Mouse (Mus musculus): Measurements from ENCODE around the gene Flcn. TPM values are rescaled to one million over a fixed set of nuclear protein-coding genes. Genes with fewer than 3 reads are reported as not detected.
"Not testable (repeated sequence)": the region's sequence is repeated elsewhere in the genome, so short reads cannot be mapped to it uniquely, and the experiment has no call there.

The Flcn gene
- 20.4 to 40.6 TPM (median 27.9 TPM) in 3 replicates for total RNA-seq (2017)

- peak; percentile 79 for ATAC-seq (replicated peaks; ENCODE audit: insufficient number of reproducible peaks, low FRiP score, low TSS enrichment, poor library complexity, severe bottlenecking)
These were observed at the start of gene Flcn for GRCm38 (mm10) chr11:59809670-59810474. Gene Flcn, minus strand, starts transcription at chr11:59810016.

DNA sequence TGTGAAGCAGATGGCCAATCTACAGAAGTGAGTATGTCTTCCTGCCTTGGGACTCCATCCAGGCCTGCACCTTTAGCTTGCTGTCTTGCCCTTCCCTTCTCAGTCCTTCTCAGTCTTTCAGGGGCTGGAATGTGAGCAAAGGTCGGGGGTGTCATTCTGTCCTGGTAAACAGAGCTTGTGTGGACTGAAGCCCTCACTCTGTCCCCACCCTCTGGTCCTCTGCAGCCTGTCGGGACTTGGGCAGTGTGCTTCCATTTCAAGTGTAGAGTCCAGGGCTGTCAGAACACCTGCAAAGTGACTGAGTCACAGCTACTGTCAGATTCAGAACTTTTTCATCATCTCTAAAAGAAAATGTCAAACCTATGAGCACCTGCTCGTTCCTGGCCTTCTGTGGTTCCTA is 43.0 kb upstream of the Flcn start:
- no peak for ATAC-seq (replicated peaks; ENCODE audit: insufficient number of reproducible peaks, low FRiP score, low TSS enrichment, poor library complexity, severe bottlenecking)

- ATAC-seq (replicated peaks; ENCODE audit: insufficient number of reproducible peaks, low FRiP score, low TSS enrichment, poor library complexity, severe bottlenecking), result peak; percentile 64
These were observed 38.4 kb upstream of the Flcn start for GRCm38 (mm10) chr11:59847891-59848884.

- no peak for ATAC-seq (replicated peaks; ENCODE audit: insufficient number of reproducible peaks, low FRiP score, low TSS enrichment, poor library complexity, severe bottlenecking)
These were observed 37.3 kb upstream of the Flcn start for GRCm38 (mm10) chr11:59847131-59847530.

DNA sequence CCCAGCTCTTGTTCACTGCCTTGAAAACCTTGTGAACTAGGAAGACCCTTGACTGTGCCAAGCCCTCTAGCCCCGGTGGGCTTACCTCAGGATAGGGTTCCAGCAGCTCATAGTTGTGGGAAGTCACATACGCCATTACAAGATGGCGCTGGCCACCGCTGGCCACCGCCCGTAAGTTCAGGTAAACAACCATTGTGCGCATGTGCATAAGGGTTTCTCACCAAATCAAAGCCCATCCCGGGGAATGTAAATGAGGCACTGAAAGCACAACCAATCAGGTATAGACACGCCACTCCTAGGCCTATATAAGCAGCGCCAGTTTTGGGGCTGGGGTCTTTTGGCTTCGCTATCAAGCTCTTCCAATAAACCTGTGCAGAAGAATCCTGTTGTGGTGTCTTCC is 36.5 kb upstream of the Flcn start:
- no peak for ATAC-seq (replicated peaks; ENCODE audit: insufficient number of reproducible peaks, low FRiP score, low TSS enrichment, poor library complexity, severe bottlenecking)

DNA sequence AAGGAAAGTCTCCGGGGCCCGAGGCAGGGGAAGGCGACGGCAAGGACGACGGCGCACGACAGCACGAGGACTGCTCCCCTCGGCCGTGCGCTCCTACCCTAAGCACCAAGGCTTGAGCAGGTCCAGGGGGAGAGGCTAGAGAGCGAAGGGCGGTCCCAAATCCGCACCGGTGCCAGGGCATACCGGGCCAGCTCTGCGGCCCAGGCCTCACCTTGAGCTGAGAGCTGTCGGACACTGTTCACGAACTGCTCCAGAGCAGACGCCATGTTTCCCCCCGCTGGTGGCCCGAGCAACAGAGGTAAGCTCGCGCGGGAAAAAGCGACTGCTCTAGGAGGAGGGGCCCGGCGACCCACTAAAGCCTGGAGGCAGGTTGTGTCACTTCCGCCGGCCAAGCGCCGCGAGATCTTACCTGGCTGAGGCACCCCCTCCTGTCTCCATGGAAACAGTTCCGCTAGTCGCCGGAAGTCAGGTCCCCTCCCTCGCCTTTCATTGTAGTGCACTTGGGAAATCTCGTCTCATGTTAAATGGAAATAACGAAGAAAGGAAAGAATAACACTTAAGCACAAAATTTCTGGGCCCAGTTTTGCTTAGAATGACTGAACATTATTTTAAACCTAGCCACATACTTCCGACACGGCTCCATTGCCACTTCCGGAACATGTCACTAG is 29.8 kb upstream of the Flcn start, which contains the start of gene Cops3:
TSS of gene Cops3 (minus strand) at position 380 of the 668 bp plus-strand sequence.
- ATAC-seq (replicated peaks; ENCODE audit: insufficient number of reproducible peaks, low FRiP score, low TSS enrichment, poor library complexity, severe bottlenecking), result peak; percentile 93

GRCm38 (mm10) chr11:59839008-59839458 is 29.2 kb upstream of the Flcn start, which contains the start of gene Nt5m:
Gene Nt5m, plus strand, starts transcription at chr11:59839447.
- ATAC-seq (replicated peaks; ENCODE audit: insufficient number of reproducible peaks, low FRiP score, low TSS enrichment, poor library complexity, severe bottlenecking), result peak; percentile 92

GRCm38 (mm10) chr11:59838426-59838825 is 28.6 kb upstream of the Flcn start:
- no peak for ATAC-seq (replicated peaks; ENCODE audit: insufficient number of reproducible peaks, low FRiP score, low TSS enrichment, poor library complexity, severe bottlenecking)

- not testable (repeated sequence) for ATAC-seq (replicated peaks; ENCODE audit: insufficient number of reproducible peaks, low FRiP score, low TSS enrichment, poor library complexity, severe bottlenecking)
These were observed 28.0 kb upstream of the Flcn start for GRCm38 (mm10) chr11:59837789-59838188.

GRCm38 (mm10) chr11:59821625-59822024 is 11.8 kb upstream of the Flcn start:
- ATAC-seq (replicated peaks; ENCODE audit: insufficient number of reproducible peaks, low FRiP score, low TSS enrichment, poor library complexity, severe bottlenecking), result no peak

DNA sequence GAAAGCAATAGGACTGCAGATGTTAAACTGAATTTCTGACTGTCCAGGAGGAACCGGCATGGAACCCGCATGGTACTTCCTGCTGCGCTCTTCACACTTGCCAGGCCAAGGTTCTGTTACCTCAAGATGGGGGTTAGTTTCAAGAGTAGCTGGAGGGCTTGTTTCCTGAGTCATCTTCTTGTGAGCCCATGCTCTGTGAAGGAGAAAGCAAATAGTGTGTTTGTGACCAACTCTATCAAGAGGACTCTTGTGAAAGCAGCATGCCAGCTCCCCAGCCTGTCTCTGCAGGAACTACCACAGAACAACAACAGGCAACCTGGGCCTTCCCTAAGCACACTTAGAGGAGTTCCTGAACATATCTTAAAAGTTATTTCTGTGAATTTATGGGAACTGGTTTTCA is 8.1 kb upstream of the Flcn start:
- no peak for ATAC-seq (replicated peaks; ENCODE audit: insufficient number of reproducible peaks, low FRiP score, low TSS enrichment, poor library complexity, severe bottlenecking)

DNA sequence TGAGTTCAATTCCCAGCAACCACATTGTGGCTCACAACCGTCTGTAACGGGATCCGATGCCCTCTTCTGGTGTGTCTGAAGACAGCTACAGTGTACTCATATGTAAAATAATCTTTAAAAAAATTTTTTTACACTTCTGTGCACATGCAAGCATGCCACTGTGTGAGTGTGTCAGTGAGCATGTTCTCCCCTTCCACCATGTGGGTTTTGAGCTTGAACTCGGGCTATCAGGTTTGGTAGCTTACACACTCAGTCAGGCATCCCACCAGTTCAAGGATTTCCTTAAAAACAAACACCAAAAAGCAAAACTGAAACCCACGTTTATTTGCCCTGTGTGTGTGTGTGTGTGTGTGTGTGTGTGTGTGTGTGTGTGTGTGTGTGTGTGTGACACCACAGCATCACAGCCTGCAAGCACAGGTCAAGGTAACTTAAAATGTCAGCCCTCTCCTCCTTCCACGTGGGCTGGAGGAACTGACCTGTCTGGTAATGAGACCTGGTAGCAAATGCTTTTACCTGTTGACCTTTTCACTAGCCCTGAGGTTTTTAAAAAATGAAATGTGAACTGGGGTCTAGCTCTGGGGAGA is 5.8 kb upstream of the Flcn start:
- ATAC-seq (replicated peaks; ENCODE audit: insufficient number of reproducible peaks, low FRiP score, low TSS enrichment, poor library complexity, severe bottlenecking), result no peak

- no peak for ATAC-seq (replicated peaks; ENCODE audit: insufficient number of reproducible peaks, low FRiP score, low TSS enrichment, poor library complexity, severe bottlenecking)
These were observed 5.1 kb upstream of the Flcn start for GRCm38 (mm10) chr11:59814936-59815335.

GRCm38 (mm10) chr11:59814311-59814710 is 4.5 kb upstream of the Flcn start:
- ATAC-seq (replicated peaks; ENCODE audit: insufficient number of reproducible peaks, low FRiP score, low TSS enrichment, poor library complexity, severe bottlenecking), result no peak

GRCm38 (mm10) chr11:59813276-59813675 is 3.5 kb upstream of the Flcn start:
- no peak for ATAC-seq (replicated peaks; ENCODE audit: insufficient number of reproducible peaks, low FRiP score, low TSS enrichment, poor library complexity, severe bottlenecking)

DNA sequence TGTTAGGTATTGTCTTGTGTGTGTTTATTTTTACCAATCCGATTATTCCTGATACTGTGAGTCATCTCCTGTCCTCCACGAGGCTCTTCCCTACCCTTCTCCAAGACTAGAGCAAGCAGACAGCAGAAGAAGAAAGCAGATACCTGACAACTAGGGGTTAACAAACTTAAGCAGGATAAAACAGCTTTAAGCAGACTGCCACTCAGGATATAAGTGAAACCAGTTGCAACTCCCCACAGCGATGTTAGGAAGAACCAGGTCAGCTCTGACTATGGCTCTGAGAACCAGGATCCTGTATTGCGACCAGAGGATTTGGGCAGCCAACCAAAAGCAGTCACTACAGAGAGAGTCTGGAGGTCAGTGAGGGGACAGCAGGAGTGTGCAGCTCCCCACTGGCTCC is 1.4 kb upstream of the Flcn start:
- no peak for ATAC-seq (replicated peaks; ENCODE audit: insufficient number of reproducible peaks, low FRiP score, low TSS enrichment, poor library complexity, severe bottlenecking)

- ATAC-seq (replicated peaks; ENCODE audit: insufficient number of reproducible peaks, low FRiP score, low TSS enrichment, poor library complexity, severe bottlenecking), result no peak
These were observed 803 bp upstream of the Flcn start for GRCm38 (mm10) chr11:59810480-59811158.
